Mouse (Mus musculus) embryonic fibroblast, embryonic 13.5 days (primary cell): Measurements from ENCODE around the gene Zfp764.

Source experiments
- CTCF ChIP-seq: IDR thresholded peaks from 2 replicates; pipeline ENCODE4 v1.5.1; 2011; ENCODE audit warnings: mild to moderate bottlenecking, control low read depth, low read length, moderate library complexity, borderline replicate concordance; ENCODE audit not compliant: insufficient read depth
- POLR2A ChIP-seq: IDR thresholded peaks from 2 replicates; pipeline ENCODE4 v1.6.1; 2011; ENCODE audit warnings: low read depth, mild to moderate bottlenecking, control low read depth, low read length, moderate library complexity

- no peak for TF ChIP-seq POLR2A
- no peak for TF ChIP-seq CTCF
These were observed 48.1 kb downstream of the Zfp764 start for GRCm38 (mm10) chr7:127358472-127358871.
